Mouse (Mus musculus) layer of hippocampus, adult 8-10 months (tissue): ENCODE measurements around the gene Kif22. TPM values are rescaled to one million over a fixed set of nuclear protein-coding genes. Genes with fewer than 3 reads are reported as not detected.

ENCODE experiments used
- DNase-seq, 2 experiments: peaks; one replicate each; pipeline ENCODE4 v3.0.0; 2022; ENCODE audit warnings: low spot score in 2 of 2
- total RNA-seq, 4 experiments: library from RNA; stranded (reverse); gene quantifications; 2 replicates each; pipeline ENCODE4 v1.2.4; 2022

Gene Kif22
- total RNA-seq, 4 experiments from 2014 or later: 2.5 to 9.4 (median 3.8) TPM

DNA sequence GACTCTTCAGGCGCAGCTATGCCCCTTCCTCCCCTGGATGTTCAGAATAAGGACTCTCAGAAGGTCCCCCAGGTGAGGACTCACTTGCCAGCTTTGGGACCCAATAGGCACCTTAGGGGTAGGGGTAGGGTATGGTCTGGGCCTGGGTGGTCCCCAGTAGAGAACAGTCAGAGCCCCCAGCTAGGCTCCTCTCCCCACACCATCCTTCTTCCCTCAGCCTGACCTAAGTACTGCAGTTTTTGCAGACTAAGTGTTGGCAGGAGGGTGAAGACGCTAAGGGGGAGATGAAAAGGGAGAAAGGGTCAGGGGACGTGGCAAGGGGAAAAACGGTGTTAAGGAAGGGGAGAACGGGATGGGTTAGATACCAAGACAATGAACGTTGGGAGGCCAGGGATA is 24.3 kb downstream of the Kif22 start:
- no peak for DNase-seq

DNA sequence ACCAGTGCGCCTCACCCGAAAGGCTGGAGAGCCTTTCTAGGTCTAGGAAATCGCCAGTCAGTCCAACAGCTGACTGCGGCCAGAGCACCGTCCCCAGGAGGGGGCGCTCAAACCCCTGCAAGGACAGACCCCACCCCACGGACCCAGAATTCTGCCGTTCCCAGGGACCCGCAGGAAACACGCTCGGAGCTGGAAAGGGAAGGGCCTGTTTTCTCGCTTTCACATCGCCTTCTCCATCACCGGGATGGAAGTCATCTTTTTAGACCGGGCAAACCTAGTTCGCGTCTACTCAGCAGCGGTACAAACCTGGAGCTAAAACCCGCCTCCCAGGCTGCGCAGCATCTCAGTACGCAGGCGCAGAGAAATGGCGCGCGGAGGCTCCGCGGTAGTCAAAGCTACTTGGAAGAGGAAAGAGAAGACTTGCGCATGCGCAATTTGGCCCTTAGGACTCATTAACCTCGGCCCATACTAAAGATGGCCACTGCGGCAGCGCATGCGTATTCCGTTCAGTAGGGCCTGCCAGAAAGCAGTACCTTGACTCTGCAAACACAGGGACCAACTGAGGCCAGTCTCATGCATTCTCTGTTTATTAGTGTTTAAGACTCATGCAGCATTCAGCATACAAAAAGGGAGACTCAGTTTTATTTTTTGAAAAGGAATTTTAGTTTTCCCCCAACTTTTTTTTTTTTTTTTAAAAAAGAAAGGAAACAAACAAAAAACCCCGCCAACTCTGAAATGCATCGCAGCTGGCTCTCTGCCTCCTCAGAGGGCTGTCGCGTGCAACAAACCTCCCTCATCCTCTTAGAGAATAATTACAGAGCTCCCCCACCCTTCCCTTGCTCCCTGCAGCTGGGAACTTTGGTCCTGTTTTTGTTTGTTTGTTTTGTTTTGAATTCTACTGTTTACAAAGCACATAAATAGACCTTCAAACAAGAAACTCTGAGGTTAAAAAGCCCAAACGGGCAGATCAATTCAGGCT is 25.0 kb downstream of the Kif22 start, which contains the start of gene Pagr1a:
Gene Pagr1a (minus strand): TSS at position 382 of the 979 bp plus-strand sequence.
- DNase-seq: peak; percentile 96 to 99

DNA sequence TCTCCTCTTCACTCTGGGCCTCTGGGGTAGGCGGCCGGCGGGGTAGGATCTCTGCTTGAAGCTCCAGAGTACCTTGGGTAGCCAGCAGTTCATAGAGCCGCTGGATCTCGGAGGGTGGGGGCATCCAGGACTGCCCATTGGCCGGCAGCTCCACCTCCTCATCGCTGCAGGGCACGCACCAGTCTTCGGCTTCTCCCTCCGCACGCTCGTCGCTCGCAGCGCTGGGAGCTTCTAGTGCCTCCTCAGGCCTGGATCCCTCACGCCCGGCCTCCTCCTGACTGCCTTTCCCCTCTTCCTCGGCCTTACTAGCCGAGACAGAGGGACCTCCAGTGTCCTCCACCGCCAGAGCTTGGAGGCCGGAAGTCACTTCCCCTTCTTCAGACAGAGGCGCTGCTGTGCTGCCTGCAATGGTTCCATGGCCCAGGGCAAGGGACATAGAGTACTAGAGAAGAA is 25.8 kb downstream of the Kif22 start:
- DNase-seq: no peak

DNA sequence TGATC is 26.0 kb downstream of the Kif22 start, which contains the start of gene Pagr1b:
Gene Pagr1b (minus strand): TSS at position 4 of the 5 bp plus-strand sequence.
- no peak for DNase-seq

DNA sequence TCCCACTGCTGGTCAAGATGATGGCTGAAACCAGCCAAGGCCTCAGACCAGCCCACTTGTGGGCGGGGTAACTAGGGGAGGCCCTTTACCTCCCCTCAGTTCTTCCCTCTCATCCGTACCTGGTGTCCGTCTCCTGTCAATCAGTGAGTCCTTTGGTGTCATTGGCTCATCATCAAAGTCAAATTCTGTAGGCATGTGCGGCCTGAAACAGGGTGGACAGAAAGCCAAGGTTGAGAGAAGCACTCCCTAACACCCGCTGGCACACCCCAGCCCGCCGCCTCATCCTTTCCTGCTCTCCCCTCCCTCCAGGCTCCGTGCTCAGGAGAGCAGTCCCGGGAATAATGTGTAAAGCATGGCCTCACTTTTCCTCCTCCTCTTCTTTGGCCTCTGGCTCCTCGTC is 26.2 kb downstream of the Kif22 start:
- DNase-seq: no peak

DNA sequence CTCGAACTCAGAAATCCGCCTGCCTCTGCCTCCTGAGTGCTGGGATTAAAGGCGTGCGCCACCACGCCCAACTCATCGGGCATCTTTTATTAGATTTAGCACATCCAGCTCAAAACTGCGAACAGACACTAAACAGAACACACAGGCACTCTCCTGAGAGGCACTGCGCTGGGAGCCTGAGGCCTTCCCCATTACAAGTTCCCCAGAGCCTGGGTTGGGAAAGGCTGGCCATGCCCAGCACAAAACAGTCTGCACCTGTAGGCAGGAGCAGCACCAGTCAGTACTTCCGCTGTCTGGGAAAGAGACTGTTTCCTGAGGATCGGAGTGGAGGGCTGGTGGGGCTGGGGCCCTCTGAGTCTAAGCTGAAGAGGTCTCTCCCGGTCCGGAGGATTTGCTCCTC is 27.3 kb downstream of the Kif22 start:
- no peak for DNase-seq

DNA sequence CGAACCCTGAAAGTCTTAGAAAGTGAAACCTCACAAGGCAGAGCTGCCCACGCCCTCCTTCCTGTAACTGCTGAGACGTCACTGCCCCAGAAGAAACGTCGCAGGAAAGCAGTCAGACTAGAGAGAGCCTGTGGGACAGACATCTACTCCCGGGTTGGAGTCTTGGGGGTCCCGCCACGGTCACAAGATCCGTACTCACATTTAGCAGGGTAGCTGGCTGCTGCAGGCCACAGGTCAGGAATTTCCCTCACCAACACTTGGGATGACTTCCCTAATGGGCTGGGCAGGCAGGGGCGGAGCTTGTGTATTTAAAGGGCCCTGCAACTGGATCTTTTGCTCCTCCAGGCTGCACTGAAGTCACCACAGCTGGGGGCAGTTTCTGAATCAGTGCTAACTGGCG is 28.0 kb downstream of the Kif22 start, which contains the start of gene Mvp:
Gene Mvp (minus strand): TSS at position 302 of the 400 bp plus-strand sequence.
- no peak for DNase-seq

DNA sequence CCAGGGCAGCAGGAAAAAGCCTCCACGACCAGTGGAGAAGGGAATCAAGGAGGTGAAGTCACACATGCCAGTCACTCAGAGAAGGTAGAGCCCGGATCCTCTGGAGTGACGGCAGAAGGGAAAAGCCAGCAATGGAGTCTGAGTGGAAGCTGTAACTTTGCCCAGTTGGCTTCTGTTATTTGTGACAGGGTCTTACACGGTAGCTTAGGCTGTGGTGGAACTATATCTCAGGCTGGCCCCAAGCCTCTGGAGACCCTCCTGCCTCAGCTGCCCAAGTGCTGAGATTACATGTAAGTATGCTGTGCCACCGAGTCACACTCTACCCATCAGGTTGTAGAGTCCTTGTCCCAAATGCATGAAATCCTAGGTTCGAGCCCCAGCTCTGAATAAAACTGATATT is 28.9 kb downstream of the Kif22 start:
- DNase-seq: no peak

DNA sequence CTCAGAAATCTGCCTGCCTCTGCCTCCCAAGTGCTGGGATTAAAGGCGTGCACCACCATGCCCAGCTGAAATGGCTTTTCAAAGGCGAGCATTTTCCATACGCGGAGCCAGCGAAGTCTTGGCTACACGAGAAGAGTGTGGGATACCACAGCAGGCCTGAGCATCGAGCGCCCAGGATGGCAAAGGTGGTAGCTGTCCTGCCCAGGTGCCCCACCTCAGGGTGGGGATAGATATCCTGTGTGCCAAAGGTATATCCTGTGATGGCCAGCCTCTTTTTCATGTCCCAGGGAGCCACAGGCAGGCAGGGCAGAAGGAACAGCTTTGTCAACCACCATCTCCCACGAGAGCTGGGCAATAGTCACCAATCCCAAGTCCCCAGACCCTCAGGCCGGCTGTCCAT is 29.4 kb downstream of the Kif22 start:
- no peak for DNase-seq

DNA sequence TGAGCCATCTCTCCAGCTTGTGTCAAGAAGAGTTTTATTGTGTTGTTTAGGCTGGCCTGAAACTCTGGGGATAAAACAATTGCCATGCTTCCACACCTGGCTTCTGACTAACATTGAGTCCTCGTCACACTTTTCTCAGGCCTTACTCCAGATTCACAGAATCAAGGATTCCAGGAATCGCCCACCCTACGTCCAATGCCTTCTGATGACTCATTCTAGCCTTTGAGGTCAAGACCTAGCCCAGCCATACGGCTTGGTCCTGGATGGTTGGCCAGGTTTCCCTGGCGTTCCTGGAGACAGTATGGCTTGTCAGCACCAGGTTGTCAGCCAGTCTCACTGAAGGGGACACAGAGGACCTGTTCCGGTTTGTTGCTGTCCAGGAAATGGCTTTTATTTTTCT is 29.9 kb downstream of the Kif22 start:
- DNase-seq: no peak

DNA sequence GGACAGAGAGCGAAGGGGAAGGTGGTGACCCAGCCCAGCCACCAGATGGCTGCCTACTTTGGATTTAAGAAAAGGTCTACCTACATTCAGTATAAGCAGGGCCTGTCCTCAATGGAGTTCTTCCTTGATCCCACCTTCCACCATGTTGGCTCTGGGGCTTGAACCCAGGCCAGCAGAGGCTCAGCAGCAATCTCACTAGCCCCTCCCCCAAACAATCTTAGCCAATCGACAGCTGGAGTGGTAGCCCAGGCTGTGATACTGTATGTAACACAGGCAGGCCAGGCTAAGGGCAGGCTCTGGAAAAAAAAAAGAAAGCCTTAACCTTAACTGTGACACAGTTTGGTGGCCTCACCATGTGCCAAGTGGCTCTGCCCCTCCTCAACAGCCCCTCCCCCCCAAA is 30.6 kb downstream of the Kif22 start:
- no peak for DNase-seq

DNA sequence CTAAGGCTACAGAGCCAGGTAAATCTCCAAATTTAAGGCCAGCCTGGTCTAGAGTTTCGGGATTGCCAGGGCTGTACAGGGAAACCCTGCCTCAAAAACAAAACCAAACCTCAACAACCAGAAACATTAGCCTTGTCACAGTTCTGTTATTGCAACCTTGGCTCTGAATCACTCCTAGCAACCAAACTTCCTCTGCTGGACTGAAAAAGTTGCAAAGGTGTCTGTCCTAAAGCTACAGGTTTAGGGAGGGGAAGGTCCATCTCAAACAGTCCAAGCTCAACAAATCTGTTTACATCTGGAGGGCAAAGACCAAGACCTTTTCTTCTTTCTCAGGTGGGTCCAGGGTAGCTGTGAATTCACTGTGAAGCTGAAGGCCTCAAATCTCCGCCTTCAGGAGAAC is 31.2 kb downstream of the Kif22 start:
- no peak for DNase-seq

DNA sequence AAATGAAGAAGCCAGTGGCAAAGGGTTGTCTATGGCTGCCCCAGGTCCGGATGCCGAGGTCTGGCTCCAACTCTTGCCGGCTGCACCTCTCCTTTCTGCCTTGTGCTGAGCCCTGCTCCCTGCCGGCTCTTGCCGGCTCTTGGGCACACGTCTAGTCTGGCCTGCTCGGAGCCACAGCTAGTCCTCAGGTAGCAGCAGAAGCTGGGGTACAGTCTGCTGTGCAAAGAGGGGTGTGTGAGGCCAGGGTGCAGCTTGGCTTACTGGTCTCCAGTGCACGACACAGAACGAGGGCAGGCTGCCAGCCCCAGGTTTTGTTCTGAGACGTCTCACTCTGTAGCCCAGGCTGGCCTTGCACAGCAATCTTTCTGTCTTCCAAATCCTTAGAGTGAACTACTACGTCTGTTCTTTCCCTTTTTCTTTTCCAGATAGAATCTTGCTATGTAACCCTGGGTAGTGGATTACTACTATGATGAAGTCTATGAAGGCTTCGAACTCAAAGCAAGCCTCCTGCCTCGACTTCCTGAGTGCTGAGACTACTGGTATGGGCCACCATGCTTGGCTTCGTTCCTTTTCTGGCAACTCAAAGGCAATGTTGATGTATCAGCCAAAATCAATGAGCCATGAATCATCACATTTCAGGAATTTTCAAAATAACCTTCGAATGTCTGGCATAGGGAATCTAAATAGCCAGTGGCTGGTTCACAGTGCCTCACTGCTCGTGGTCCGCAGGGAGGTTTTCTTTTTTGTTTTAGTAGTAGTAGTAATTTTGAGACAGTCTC is 32.8 kb downstream of the Kif22 start:
- peak in 1 of 2 experiments; percentile 10 for DNase-seq

DNA sequence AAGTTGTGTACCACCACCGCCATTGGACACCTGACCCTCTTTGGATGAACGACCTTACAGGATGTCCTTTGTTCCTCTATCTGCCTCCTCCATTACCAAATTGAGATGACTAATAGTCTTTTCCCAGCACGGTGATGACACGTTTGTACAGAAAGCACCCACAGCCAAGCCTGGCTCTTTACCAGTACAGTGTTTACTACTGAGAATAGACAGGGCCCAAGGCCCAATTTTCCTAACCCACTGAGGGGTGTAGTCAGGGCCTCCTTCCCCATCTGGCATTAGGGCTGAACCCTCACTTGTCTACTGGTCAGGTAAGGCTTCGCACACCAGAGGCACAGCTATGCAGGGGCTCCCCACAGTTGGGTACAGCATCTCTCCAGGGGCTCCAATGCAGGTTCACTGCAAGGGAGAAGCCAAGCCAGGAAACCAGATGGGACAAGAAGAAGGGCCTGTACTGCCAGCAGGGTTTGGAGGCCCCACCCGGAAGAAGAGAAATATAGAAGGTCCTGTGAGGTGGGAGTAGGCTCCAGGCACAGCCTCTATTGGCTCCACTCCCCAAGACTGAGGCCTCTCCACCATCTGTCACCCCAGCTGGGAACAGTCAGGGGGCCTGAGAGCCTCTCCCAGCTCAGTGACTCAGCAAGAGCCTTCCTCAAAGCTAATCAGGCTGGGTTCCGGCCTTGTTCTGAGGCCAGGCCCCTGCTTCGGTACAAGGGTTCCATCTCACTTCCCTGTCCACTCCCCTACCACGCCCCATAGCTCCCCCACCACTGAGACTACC is 33.8 kb downstream of the Kif22 start:
- peak; percentile 88 to 89 for DNase-seq

DNA sequence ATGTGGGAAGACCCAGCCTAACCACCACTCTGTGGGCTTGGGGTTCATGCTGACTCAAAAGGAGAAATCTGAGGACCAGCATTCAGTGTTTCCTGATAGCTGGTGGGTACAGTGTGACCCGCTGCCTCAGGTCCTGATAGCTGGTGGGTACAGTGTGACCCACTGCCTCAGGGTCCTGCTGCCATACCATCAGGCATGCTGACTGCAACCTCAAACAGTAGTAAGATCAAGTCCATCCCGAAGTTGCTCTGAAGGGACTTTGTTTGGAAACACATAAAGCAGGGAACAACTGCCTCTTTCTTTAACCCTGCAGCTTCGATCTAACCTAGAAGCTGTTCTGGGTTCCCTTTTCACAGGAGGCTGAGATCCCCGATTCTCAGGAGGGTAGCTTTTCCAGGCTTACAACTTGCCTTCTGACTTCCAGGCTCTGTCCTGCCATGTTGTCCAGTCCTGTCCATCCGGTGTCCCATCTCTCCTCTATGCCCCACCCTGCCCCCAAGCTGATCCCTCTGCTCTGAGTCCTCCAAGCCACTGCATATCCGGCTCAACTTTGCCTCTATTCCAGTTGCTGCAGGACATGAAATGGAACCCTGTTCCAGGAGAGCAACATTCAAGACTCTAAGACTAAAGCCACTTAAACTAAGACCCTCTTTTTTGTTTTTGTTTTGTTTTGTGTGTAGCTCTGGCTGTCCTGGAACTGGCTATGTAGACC is 34.8 kb downstream of the Kif22 start:
- peak in 1 of 2 experiments; percentile 4 for DNase-seq

DNA sequence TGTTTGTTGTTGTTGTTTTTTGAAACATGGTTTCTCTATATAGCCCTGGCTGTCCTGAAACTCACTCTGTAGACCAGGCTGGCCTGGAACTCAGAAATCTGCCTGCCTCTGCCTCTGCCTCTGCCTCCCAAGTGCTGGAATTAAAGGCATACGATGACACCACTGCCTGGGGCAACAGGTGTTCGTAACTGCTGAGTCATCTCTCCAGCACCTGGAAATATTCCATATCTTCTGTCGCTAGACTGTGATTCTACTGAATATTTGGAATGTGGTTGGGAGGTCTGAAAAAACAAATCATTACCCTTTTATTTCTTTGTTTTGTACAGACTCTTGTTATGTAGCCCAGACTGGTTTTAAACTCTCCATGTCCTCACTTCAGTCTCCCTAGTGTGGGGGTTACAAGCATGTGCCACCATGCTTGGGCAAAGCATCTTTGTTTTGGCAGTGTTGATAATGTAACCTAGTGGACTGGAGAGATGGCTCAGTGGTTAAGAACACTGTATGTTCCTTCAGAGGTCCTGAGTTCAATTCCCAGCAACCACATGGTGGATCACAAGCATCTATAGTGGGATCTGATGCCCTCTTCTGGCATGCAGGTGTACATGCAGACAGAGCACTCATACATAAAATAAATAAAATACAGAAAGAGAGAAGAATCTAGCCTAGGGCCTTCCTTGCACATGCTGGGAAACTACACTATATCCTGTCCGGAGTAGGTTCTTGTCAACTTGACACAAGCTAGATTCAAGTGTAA is 38.0 kb downstream of the Kif22 start:
- DNase-seq: no peak

DNA sequence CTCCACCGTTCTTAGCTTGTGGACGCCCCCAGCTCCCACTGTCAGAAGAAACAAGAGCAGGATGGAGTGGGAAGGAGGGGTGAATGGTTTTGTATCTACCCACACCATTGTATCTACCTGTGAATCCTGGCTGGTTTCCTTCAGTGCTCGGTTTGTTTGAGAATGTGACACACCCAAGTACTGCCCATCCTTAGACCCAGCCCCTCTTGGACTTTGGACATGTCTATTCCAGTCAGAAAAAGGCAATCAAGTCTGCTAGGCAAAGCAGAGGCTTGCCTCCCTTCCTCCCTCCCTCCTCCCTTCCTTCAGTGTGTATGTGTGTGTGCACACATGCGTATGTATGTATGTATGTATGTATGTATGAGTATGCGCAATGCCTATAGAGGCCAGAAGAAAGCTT is 38.7 kb downstream of the Kif22 start:
- no peak for DNase-seq

DNA sequence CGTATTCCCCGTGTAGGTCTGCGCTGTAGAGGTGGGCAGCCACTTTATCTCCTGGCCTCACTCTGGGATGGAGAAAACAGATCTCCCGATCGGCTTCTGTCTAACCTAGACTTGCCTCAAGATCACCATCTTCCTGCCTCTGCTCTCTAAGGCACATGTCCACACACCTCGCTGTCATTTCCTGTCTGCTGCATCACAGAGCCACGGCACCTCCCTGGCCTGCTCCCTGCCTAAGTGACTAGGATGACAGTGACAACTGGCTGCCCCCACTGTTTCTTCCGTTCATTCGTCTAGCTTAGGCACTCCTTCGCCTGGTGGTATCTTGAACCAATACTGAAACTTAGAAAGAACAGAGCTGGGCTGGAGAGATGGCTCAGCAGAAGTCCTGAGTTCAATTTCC is 42.7 kb downstream of the Kif22 start:
- DNase-seq: no peak

DNA sequence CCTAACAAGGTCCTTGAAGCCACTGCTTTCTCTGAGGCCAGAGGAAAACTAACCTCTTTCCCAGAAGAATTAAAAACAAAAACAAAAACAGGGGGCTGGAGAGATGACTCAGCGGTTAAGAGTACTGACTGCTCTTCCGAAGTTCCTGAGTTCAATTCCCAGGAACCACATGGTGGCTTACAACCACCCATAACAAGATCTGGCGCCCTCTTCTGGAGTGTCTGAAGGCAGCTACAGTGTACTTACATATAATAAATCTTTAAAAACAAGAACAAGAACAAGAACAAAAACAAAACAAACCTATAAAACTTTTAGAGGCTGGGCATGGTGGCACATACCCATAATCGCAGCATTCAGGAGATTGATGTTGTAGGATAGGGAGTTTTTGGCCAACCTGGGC is 45.8 kb downstream of the Kif22 start:
- no peak for DNase-seq

DNA sequence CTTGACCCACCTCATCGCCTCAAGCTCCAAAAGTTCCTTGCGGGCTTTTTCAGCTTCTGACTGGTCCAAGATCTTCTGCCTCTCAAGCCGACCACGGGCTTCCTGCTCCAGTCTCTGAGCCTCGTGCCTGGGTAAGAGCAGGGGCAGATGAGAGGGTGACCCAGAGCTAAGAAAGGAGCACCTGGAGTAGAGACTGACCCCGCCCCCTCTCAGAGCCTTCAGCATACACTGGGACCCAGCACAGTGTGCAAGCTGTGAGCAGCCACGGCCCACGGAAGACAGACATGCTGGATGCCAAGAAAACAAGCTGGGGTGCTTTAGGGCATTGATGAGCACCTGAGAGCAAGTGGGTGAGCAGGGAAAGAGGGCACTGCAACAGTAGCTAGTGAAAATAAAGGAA is 53.5 kb downstream of the Kif22 start:
- DNase-seq: no peak

DNA sequence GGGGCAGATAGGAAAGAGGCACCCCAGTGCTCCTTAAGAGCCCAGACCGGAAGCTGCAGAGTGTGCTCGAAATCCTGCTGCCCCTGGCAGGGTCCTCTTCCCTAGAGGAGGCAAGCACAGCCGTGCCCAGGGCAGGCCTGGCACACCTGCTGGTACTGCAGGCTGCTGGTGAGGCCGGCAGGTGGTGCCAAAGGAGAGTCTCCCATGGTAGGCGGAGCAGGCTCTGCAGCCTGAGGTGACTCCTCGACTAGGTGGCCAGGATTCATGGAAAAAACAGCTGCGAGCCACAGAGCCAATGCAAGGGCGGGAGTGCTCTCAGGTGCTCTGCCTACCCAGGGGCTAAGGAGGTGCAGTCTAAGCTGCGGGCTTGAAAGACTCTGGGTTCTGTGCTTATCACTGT is 56.0 kb downstream of the Kif22 start:
- no peak for DNase-seq
